Mouse (Mus musculus) left cerebral cortex, postnatal 10 days (tissue): Measurements from ENCODE around the gene Edem3. TPM values are rescaled to one million over a fixed set of nuclear protein-coding genes. Genes with fewer than 3 reads are reported as not detected.
"Not testable (repeated sequence)": the region's sequence is repeated elsewhere in the genome, so short reads cannot be mapped to it uniquely, and the experiment has no call there.

Experiments used
- DNase-seq, 2 experiments: peaks; one replicate each; pipeline ENCODE4 v3.0.0; 2021 to 2022; ENCODE audit warnings: low spot score in 2 of 2, mixed read lengths in 1 of 2; ENCODE audit errors: extremely low spot score in 1 of 2
- intact Hi-C: fragments of 180-260 bp; cut with DNase I; formaldehyde crosslinking; loops from one replicate; pipeline ENCODE4 v1.15.1; 2025
- total RNA-seq, 2 experiments: library from RNA; stranded (reverse); gene quantifications; 2 replicates each; pipeline ENCODE4 v1.2.3; 2021

Edem3 gene
- total RNA-seq, 2 experiments from 2014 or later: 41.7 to 43.1 TPM

DNA sequence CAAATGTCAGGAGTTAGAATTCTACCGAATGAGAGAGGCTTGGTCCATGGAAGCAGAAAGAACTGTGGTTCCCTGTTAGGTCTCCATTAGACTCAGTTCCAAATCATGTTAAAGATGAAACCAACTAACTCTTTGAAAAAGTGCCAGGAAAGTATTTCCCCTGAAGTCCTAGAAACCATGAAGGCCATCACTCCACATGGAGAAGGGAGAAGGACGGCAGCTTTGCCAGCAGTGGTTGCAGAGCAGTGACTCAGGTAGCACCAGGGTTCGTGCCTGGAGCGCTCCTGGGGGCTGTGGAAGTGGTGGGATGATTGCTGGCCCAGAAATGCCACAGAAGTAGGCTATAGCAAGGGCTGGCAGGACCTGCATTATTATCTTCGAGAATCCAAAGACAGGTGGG is 31.2 kb downstream of the Edem3 start:
- DNase-seq: no peak

DNA sequence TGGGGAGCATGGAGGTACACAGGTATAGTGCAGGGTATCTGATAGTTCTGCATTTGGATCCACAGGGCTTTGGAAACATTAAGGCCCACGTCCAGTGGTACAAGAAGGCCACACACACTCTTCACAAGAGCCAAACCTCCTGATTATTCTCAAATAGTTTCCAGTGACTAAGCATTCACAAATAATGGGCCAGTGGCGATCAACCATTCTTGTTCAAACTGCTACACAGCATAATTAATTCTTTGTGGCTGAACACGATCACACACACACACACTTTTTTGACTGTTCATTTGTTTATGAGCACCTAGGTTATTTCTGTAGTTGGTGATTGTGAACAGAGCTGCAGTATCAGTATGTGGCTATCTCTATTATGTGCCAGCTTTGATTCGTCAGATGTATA is 34.0 kb downstream of the Edem3 start:
- intact Hi-C loops: no loop called here
- DNase-seq: no peak

More for the DNA sequence above, 31.2 kb downstream of the Edem3 start:
- intact Hi-C loops: no loop called here

DNA sequence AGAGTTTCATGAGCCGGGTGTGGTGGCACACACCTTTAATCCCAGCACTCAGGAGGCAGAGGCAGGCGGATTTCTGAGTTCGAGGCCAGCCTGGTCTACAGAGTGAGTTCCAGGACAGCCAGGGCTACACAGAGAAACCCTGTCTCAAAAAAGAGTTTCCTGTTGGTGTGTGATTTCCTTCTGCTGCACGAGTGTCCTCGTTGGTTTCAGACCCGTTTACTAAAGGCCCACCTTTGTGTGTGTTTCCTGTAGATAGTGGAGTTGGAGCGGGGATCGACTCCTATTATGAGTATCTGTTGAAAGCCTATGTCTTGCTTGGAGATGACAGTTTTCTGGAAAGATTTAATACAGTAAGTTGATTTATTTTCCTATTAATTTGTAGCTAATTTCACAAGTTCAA is 36.9 kb downstream of the Edem3 start:
- DNase-seq, intact Hi-C loops: not testable (repeated sequence)

DNA sequence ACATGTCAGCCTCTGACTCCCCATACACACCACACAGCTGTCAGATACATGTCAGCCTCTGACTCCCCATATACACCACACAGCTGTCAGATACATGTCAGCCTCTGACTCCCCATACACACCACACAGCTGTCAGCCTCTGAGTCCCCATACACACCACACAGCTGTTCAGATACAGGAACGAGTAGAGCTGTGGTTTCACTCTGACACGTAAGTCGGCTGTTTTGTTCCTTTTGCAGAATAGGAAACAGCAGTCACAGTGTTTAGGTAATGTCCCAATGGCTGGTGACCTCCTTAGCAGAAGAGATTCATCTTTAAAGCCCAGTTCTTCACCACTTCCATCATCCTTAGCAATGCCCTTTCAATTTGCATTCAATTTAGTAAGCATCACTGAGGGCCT is 47.6 kb downstream of the Edem3 start:
- DNase-seq: not testable (repeated sequence)

DNA sequence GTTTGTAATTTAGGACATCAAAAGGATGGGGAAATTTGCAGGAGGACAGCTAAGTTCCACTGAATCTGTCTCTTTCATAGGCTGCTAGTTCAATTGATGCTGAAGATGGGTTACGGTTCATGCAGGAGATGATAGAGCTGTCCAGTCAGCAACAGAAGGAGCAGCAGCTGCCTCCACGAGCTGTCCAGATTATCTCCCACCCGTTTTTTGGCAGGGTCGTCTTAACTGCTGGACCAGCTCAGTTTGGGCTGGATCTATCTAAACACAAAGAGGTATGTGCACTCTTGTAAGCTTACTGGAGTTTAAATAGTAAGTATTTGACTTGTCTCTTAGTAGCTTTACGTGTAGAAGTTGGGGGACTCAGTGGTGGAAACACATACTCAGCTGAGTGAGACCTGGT is 52.1 kb downstream of the Edem3 start:
- intact Hi-C loops: no loop called here

More for the DNA sequence above, 47.6 kb downstream of the Edem3 start:
- intact Hi-C loops: not testable (repeated sequence)

DNA sequence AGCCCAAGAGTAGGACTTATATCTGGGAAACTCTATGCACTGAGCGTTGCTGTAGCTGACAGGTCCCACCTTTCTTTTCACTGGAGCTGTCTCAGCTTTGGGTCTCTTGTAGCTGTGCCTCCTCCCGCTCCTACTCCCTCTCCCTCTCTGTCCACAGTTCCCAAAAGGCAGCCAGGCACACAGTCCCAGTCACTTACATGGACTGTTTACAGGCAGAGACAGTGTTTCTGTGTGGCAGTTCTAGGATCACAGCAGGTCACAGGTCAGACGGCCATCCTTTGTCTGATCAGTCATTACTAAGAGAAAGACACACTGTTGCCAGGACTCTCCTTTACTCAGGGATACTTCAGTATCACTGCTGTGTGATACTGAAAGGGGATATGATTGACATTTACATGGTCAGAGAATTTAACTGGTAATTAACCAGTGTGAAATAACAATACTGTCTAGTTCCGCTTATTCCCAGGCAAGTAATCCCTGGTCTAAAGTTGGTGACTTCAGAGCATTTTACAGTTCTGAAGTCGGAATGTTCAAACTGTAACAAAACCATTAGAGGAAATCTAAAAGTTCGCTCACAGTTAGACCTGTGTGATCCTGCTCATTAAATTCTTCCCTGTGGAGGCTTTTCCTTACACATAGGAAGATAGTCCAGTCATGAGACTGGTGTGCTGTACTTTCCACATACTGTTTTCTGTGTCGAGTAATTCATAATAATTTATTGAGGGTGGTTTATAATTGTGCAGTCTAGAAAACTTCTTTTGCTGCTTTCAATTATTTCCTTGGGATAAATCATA is 55.7 kb downstream of the Edem3 start:
- intact Hi-C loops: no loop called here

More for the DNA sequence above, 52.1 kb downstream of the Edem3 start:
- no peak for DNase-seq

DNA sequence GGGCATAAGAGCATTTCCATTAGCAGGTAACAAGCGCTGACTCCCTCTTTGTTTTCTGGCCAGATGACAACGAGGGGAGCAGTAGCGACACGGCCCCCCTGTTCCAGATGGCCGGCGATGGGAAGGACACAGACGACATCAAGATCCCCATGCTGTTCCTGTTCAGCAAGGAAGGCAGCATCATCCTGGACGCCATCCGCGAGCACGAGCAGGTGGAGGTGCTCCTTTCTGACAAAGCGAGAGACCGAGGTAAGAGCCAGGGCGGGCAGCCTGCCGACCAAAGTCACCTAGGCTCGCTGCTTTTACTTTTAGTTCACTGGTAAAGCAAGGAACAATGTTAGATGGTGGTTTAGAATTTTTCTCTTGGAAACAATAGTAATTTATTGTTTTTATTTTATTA is 56.3 kb downstream of the Edem3 start:
- DNase-seq: no peak
- intact Hi-C loops: no loop called here

More for the DNA sequence above, 55.7 kb downstream of the Edem3 start:
- DNase-seq: no peak

DNA sequence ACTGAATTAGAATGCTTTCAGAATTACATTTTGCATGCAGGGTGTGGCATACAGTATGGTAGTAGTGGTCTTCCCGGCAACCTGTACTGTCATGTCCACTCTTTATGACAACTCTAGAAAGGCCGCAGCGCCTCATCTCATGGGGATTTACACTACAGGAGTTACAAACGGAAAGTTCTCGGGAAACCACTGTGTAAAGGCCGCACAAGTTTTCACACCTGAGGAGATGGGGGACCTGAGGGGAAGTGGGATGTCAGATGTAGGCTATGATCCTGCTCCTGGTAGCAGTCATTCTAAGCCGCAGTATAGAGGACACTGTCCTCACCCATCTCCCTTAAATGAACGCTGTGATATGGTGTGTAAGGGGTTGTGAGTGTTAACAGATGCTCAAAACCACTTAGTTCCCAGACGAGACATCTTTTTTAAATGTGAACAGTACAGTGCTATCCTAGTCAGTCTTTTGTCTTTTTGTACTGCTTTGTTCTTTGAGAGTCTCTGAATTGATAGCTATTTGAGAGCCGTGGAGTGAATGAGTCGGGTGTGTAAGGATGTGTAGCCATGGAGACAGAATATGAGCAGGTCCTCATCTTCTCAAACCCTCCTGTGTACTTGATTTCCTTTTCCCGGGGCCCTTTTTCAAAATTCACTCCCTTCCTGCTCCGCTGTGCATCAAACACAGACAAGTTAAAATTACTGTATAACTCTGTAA is 57.0 kb downstream of the Edem3 start:
- DNase-seq: no peak
- intact Hi-C loops: no loop called here

DNA sequence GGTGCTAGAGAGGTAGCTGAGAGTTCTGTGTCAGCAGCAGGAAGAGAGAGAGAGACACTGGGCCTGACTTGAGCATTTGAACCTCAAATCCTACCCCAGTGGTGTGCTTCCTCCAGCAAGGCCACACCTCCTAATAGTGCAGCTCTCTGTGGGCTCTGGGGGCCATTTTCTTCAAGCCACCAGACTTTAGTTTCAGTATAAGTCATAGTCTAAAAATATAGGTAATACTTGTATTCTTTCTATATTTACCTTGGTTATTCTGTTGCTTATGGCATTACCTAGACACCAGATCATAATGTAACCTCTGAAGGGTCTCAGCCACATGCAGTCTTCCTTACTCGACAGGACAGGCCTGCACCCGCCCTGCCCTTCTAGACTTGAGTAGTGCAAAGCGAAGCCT is 60.9 kb downstream of the Edem3 start:
- DNase-seq: no peak
- intact Hi-C loops: no loop called here

DNA sequence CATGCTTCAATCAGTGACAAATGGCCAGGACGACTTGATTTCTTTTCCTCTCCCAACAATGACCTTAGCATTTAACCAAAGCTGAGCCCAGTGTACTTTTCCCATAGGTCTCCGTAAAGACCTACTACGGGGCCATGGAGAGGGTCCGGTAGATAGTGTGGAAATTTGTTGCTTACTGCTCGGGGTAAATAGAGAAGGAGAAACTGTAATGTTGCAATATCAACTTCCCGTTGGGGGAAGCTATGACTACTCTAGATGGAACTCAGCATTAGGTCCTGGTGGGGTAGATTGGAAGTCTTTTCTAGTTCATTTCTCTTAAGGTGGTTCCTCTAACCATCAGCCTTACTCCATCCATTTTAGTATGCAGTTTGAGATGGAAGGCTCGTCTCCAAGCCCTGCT is 64.0 kb downstream of the Edem3 start:
- no peak for DNase-seq
- intact Hi-C loops: loop anchor here (2.0 kb wide), 1 partner anchor 550 kb away; no protein-coding TSS in a partner anchor

DNA sequence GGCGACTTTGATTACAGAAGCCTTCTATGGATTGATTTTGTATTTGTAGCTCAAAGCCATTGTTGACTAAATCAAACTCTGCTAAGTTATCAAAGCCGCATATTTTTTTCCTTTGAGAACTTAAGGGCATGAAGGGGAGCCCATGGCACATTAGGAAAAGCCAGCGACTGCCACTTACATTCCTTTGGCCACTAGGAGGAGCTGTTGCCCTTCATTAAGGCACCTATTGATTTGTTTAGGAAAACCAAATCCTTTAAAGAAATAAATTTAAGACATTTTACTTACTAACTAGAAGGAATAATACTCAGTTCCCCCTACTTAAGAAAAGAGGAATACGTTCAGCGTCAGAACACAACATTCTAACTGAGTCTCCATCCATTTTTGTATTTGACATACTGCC is 65.3 kb downstream of the Edem3 start:
- intact Hi-C loops: loop anchor here (5.0 to 10.0 kb wide), 2 partner anchors 267 to 464 kb away; no protein-coding TSS in a partner anchor
- peak; percentile 68 to 69 for DNase-seq

DNA sequence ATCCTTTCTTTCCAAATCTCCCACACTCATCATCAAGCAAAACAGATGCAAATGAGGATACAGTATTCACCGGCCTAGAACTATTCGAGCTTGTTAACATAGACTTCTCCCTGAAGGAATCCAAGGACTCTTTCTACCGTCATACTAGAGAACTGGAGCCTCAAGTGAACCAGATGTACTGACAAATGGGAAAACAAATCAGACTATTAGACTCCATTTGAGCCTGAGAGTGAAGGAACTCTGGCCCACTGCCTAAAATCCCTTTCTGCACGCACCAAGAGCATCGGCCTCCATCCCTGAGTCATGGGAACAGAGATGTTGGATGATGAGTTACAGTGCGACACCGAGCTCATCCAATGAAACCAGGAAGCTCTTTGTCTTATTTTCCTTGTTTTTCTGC is 69.9 kb downstream of the Edem3 start:
- intact Hi-C loops: loop anchor here (10.0 kb wide), 1 partner anchor 460 kb away; no protein-coding TSS in a partner anchor
- peak in 1 of 2 experiments; percentile 28 for DNase-seq

DNA sequence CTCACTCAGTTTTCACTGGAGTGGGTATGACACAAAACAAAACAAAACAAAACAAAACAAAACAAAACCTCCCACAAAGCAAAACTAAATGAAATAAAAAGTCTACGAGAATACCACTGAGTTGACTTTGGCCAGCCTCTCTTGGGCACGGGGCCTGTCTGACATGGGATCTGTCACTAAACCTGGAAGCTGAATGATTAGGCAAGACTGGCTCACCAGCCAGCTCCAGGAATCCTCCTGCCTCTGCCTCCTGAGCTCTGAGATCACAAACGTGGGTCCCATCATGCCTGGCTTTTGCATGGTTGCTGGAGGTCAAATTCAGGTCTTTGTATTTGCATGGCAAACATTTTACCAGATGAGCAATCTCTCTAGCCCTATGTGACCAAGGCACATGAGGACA is 76.6 kb downstream of the Edem3 start:
- intact Hi-C loops: no loop called here
- no peak for DNase-seq

DNA sequence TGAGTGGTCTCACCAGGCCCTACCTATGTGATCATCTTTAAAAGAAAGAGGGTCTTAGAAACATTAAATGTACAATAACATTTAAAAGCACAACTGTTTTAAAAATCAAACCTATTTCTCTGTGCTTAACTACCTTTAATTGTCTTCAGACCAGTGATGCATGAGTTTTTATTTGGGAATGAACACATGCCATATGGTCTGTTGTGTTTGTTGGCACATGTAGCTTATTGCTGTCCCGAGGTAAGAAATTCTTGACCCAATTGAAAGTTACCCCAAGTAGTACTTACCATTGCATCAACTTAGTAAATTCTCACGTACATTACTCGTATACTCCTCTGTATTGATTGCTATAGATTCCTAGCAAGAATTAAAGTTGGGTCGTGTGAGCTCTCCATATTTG is 80.1 kb downstream of the Edem3 start:
- intact Hi-C loops: no loop called here
- DNase-seq: no peak

DNA sequence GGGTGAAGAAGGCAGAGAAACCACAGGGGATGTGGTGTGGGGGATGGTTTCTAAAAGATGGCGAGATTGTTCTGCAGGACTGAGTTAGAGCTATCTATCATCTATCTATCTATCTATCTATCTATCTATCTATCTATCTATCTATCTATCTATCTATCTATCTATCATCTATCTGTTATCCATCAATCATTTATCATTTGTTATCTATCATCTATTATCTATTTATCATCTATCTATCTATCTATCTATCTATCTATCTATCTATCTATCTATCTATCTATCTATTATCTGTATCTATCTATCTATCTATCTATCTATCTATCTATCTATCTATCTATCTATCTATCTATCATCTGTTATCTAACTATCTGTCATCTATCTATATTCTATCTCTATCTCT is 85.2 kb downstream of the Edem3 start:
- intact Hi-C loops: not testable (repeated sequence)

DNA sequence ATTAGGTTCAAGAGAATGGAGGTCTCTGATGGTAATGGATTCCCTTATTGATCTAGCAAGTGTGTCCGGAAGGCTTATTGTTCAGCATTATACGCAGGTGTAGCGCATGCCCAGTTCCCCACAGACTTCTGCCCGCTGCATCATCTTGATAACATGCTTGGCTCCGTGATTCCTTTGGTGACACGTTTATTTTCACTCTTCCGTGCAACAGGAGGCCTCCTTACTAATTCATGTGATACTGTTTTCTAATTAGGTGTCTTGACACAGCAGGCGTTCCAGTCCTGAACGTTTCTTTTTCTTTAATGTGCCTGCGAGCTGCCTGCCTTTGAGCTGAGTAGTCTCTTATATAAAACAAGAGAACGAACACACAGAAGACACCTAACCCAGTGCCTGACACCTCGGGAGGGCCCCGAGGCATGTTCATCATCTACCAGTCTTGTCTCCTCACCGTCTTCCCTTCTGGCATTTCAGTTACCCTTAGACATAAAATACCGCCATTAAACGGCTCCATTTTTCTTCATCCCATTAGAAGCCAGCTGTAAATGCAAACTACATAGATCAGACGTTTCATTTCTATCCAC is 90.2 kb downstream of the Edem3 start:
- intact Hi-C loops: no loop called here

More for the DNA sequence above, 85.2 kb downstream of the Edem3 start:
- DNase-seq: not testable (repeated sequence)

DNA sequence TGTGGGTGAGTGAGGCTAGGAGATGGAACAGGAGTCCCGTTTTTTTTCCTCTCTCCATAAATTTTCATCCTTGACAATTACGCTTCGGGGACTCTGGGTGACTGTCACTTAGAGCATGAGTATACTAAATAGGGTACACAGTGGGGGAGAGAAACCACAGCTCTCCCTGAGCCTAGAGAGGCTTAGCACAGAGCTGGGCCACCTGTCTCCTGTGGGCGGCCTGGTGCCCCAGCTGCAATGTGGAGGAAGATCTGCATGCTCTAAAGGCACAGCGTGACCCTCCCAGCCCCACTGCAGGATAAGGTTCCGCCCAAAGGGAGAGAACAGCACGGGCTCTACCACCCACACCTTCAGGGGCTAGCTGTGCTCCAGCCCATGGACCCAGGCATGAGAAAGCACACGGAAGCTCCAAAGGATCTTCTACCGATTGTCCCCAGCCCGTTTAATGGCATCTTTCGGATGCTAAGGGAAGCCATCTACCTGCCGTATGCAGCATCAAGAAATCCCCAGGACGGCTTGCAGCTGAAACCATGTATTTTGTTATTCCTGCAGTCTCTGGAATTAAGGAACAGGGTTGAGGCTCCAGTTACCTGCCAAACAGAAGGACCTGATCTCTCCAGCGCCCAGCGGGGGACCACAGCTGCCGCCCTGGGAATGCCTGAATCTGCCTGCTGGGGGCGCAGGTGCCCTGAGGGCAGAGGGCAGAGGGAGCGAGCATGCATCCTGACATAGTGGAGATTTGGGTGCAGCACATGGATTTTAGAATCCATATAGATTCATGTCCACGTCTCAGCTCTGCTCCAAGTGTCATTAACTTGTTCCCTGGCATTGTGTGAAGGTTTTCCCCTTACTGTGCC is 91.0 kb downstream of the Edem3 start:
- DNase-seq: no peak
- intact Hi-C loops: no loop called here

More for the DNA sequence above, 90.2 kb downstream of the Edem3 start:
- no peak for DNase-seq

DNA sequence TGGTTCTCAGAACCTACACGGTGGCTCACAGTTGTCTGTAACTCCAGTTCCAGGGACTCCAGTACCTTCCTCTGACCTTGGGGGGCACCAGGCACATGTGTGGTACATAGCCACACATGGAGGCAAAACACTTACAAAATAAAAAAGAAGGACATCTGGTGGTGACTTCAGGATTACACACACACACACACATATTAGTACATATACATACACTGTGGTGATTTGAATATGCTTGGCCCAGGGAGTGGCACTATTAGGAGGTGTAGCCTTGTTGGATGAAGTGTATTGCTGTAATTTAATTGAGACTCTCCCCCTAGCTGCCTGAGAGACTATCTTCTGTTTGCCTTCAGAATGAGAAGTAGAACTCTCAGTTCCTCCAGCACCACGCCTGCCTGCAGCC is 93.1 kb downstream of the Edem3 start:
- intact Hi-C loops: no loop called here
- no peak for DNase-seq
